Mouse (Mus musculus): ENCODE data around the gene Inava.

GRCm38 (mm10) chr1:136234595-136235092 is 580 bp upstream of the Inava start:
- peak; percentile 33; the same call in 1 of the 2 replicates for TF ChIP-seq CTCF (IDR thresholded peaks at IDR 0.05; ENCODE audit: borderline replicate concordance, extremely low read depth, insufficient read depth, insufficient read length)
- no peak for TF ChIP-seq POLR2A (IDR thresholded peaks at IDR 0.05; ENCODE audit: borderline replicate concordance, extremely low read depth, insufficient read depth, insufficient read length, poor library complexity, severe bottlenecking)
